Mouse (Mus musculus): ENCODE measurements around the gene Pla2g6.

Gene Pla2g6

DNA sequence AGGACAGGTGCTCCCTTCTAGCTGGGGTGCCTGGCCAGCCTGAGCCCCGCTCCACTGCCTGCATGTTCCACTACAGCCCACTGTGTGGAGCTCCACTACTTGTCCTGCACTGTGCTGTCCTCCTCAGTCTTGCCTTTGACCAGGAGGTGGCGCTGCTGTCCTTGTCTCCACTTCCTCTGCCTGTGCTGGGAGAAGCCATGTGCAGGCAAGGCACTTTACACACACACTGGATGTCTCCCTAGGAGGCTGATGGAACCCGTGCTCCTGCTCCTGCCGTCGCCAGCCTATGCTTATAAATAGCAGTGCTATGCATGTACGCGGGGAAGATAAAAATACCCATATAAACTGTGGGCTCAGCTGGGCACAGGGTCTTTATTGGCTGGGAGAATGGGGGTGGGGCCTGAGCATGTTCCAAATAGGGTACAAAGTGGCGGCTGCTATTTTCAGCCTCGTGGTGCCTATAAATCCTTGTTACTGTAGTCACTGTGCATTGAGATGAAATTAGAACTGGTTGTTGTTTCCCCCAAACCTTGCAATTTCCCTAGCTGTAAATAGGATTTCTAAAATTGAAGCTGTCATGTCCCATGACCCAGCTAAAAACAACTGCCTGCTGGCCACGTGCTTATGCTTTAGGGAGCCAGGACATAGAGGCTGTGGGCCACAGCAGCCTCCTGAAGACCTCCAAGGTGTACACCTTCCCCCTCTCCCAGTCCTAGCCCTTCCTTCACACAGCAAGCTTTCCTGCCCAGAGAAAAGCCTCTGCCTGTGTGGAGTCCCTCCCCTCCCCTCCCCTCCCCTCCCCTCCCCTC, 84.8 kb downstream of the Pla2g6 start:
- DNase-seq (ENCODE audit: extremely low spot score, low read depth, low spot score): peak; percentile 89

DNA sequence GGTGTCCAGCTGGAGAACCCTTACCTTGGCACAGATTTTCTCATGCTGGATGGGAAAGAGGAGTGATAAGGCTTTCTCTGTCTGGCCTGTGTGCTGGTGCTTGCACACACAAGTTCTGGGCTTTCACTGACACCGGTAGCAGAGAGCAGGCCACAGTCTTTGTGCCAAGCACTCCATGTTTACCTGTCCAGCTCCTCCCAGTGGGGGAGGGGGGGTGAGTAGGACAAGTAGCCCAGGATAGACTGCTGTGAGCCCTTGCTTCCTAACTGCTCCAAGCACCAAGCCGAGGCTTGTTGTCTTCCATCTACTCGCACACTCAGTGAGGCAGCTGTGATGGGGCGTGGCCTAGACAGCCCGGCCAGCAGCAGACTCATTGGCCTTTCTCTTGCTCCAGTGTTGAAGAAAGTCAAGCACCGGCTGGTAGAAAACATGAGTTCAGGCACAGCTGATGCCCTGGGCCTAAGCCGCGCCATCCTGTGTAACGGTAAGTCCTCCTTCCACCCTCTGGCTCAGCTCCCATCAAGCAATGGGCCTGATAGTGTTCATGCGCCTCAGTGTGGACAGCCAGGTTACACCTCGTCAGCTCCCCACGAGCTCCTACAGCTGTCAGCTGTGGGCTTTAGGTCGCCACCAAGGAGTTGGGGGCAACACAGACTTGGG, 85.5 kb downstream of the Pla2g6 start:
- DNase-seq (ENCODE audit: extremely low spot score, low read depth, low spot score): no peak

DNA sequence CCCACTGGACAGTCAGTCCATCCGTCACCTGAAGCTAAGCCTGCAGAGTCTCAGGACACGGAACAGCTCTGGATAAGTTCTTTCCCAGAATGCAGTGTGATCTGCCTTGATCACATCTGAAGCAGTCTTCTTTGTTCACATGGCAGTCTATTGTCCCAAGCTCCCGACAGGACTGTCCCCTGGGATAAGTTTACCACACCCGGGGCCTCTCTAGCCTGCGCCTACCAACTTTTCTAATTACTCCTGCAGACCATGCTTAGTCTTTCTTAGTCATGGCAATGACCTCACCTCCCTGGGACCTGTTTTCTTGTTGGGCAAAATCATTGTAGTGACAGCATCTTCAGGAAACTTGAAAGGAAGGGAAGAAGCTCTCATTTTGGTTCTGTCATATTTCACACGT, 90.2 kb downstream of the Pla2g6 start:
- no peak for DNase-seq (ENCODE audit: extremely low spot score, low read depth, low spot score)

Measured in hindlimb bud, embryonic 11.5 days (tissue).